Mouse (Mus musculus) midbrain, embryonic 10.5 days (tissue): ENCODE measurements at regions not wholly inside any gene's neighbourhood (a gene's known extent, or its start where the extent isn't known, plus 50 kb on each side); places are given as distances from the start of the nearest gene placed in this dataset.

Experiments used
- DNase-seq: peaks from one replicate; pipeline ENCODE4 v3.0.0-alpha.2; 2017; ENCODE audit warnings: low spot score
- H3K27ac ChIP-seq: fragments of 300-500 bp; sonication (generic); replicated peaks from 2 replicates; pipeline ENCODE4 v1.5.1; 2016; ENCODE audit warnings: mild to moderate bottlenecking
- H3K27me3 ChIP-seq: fragments of 300-500 bp; sonication (generic); 2 replicates; pipeline ENCODE4 v1.6.1; 2016; ENCODE audit warnings: low read depth, mild to moderate bottlenecking; ENCODE audit not compliant: poor library complexity, severe bottlenecking
- H3K36me3 ChIP-seq: fragments of 300-500 bp; sonication (generic); 2 replicates; pipeline ENCODE4 v1.6.1; 2016; ENCODE audit warnings: mild to moderate bottlenecking, moderate library complexity
- H3K4me1 ChIP-seq: fragments of 300-500 bp; sonication (generic); 2 replicates; pipeline ENCODE4 v1.6.1; 2016
- H3K4me3 ChIP-seq: fragments of 300-500 bp; sonication (generic); 2 replicates; pipeline ENCODE4 v1.5.1; 2016; ENCODE audit warnings: mild to moderate bottlenecking, moderate library complexity
- H3K9me3 ChIP-seq: fragments of 300-500 bp; sonication (generic); replicated peaks from 2 replicates; pipeline ENCODE4 v1.6.1; 2016; ENCODE audit warnings: mild to moderate bottlenecking
- WGBS: fragments of 180-500 bp; shearing (Covaris S2); methylation state at CpG from one replicate; pipeline ENCODE4 v1.1.7; 2016; 5-methylcytosine and 5-hydroxymethylcytosine counted together

- DNase-seq, result no peak
- WGBS, result 72% methylated on average over 3 of the region's 3 CpGs
- Histone ChIP-seq H3K9me3 (no peaks in the 10 kb centered on the region), H3K4me1 (no peaks in the 10 kb centered on the region), H3K27me3 (no peaks in the 10 kb centered on the region), H3K4me3 (no peak overlapping the region), H3K36me3 (no peaks in the 10 kb centered on the region), H3K27ac (no peak overlapping the region)
Measured at GRCm38 (mm10) chr6:6781556-6781955, 81.6 kb upstream of the Dlx6 start.

GRCm38 (mm10) chr6:6785939-6786490, 77.1 kb upstream of the Dlx6 start:
- no peaks in the 10 kb centered on the region for H3K36me3 ChIP-seq
- H3K27ac ChIP-seq, result no peak overlapping the region
- H3K4me1 ChIP-seq, result no peaks in the 10 kb centered on the region
- 39% methylated on average over 1 of the region's 1 CpGs for WGBS
- no peaks in the 10 kb centered on the region for H3K27me3 ChIP-seq
- no peaks in the 10 kb centered on the region for H3K9me3 ChIP-seq
- H3K4me3 ChIP-seq, result no peak overlapping the region
- DNase-seq, result no peak

GRCm38 (mm10) chr6:6787490-6787889, 75.6 kb upstream of the Dlx6 start:
- H3K4me3 ChIP-seq, result no peak overlapping the region
- no peak for DNase-seq
- H3K4me1 ChIP-seq, result no peaks in the 10 kb centered on the region
- H3K36me3 ChIP-seq, result no peaks in the 10 kb centered on the region
- no peaks in the 10 kb centered on the region for H3K9me3 ChIP-seq
- no peak overlapping the region for H3K27ac ChIP-seq
- H3K27me3 ChIP-seq, result no peaks in the 10 kb centered on the region
- 81% methylated on average over 4 of the region's 4 CpGs for WGBS

GRCm38 (mm10) chr6:6794320-6795018, 68.7 kb upstream of the Dlx6 start:
- no peaks in the 10 kb centered on the region for H3K27me3 ChIP-seq
- DNase-seq, result no peak
- H3K9me3 ChIP-seq, result no peaks in the 10 kb centered on the region
- WGBS, result 66% methylated on average over 6 of the region's 6 CpGs
- no peak overlapping the region for H3K4me3 ChIP-seq
- H3K36me3 ChIP-seq, result no peaks in the 10 kb centered on the region
- H3K4me1 ChIP-seq, result no peaks in the 10 kb centered on the region
- no peak overlapping the region for H3K27ac ChIP-seq

- WGBS, result 95% methylated on average over 2 of the region's 2 CpGs
- no peak overlapping the region for H3K4me3 ChIP-seq
Measured at GRCm38 (mm10) chr6:6800377-6800776, 62.8 kb upstream of the Dlx6 start.

GRCm38 (mm10) chr6:6801563-6802259, 61.4 kb upstream of the Dlx6 start:
- Histone ChIP-seq H3K36me3 (no peaks in the 10 kb centered on the region), H3K4me3 (no peak overlapping the region), H3K4me1 (no peaks in the 10 kb centered on the region), H3K27me3 (no peaks in the 10 kb centered on the region), H3K27ac (no peak overlapping the region), H3K9me3 (no peaks in the 10 kb centered on the region)
- WGBS, result 89% methylated on average over 15 of the region's 15 CpGs
- no peak for DNase-seq

More at GRCm38 (mm10) chr6:6800377-6800776, 62.8 kb upstream of the Dlx6 start:
- H3K27ac ChIP-seq, result no peak overlapping the region
- no peaks in the 10 kb centered on the region for H3K27me3 ChIP-seq
- H3K9me3 ChIP-seq, result no peaks in the 10 kb centered on the region
- DNase-seq, result no peak
- no peaks in the 10 kb centered on the region for H3K4me1 ChIP-seq
- H3K36me3 ChIP-seq, result no peaks in the 10 kb centered on the region
